Mouse (Mus musculus): ENCODE data around the gene H2-M3. TPM values are rescaled to one million over a fixed set of nuclear protein-coding genes. Genes with fewer than 3 reads are reported as not detected.

H2-M3 gene
- 0.58 TPM for polyA plus RNA-seq (2014; fragmentation: Illumina TruSeq; extraction: RNeasy Lipid Tissue Mini Kit (QIAGEN cat#74804); ENCODE audit: low read depth, low replicate concordance)

DNA sequence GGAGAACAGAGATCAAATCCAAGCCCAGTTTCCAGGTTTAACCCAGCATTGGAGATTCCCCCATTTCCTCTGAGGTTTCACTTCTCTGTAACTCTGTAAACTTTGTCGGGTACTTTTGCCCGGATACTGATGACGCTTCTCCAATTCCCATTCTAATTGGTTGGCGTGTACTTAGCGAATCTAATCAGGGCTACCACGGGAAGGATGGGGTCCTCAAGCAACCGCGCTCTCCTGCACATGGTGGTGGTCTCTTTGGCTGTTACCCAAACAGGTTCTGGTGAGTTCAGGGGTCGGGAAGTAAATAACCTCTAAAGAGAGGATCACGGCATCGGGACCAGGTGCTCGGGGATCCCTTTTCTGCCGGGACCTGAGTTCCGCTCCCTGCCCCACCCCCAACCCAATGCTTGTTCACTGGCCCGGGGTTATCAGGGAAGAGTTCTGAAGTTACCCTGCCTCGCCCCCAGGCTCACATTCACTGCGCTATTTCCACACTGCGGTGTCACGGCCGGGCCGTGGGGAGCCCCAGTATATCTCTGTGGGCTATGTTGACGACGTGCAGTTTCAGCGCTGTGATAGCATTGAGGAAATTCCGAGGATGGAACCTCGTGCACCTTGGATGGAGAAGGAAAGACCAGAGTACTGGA lies at the start of gene H2-M3:
H2-M3 (plus strand) TSS at position 163 of the 644 bp plus-strand sequence.

DNA sequence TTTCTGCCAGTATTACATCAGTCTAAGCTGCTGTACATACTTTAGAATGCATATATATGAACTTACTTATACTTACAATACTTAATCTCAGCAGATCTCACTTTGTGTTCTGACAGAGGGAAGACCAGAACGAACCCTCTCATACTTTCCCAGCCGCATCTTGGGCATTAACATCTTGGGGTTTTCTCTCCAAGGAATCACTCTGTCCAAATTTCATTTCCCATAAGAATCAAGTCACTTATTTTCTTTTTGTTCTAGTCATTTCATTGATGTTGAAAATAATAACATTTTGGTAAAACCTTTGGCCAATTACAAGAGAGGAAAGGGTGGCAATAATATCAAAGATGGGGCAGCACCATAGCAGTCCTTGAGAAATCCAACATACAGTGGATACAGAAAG lies 32.8 kb upstream of the H2-M3 start, which contains the start of gene Olfr97:
Olfr97 (minus strand) TSS at position 101 of the 400 bp plus-strand sequence.

GRCm38 (mm10) chr17:37263626-37264025 lies 6.4 kb upstream of the H2-M3 start, which contains the start of gene Olfr98:
TSS of gene Olfr98 (minus strand) at chr17:37263749.

DNA sequence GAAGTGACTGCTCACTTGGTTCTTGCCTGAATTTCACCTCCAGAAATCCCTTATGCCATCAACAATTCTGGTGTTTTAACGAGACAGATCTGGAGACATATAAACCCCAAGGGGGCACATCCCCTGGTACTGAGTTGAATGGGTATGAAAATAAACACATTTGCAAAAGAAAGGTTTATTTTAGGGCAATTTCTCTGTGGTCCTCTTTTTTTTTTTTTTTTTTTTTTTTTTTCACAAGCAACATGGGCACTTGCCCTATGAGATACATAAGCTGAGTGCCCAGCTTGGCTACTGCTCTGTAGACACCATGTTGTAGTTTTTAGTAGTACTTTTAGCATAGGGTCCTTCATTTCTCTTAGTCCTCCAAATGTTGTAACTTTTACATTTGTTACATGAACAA lies 13.3 kb downstream of the H2-M3 start, which contains the start of gene Olfr99:
Olfr99 (minus strand) TSS at position 101 of the 400 bp plus-strand sequence.

DNA sequence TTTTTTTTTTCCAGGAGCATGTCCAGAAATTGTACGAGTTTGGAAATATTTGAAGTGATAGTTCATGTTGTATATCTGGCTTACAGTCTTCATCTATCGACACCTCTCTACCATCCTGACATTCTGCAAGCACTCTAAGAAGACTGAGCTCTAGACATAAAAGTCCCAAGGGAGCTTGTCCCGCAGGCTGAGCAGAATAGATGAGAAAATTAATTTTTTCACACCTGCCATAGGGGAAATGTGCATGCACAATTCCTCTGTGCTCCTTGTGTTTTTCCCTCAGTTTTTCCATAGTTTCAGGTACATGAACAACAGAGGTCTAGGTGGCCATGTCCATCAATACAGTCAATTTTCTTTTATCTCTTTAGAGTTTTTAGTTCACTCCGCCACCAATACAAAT lies 34.2 kb downstream of the H2-M3 start, which contains the start of gene Olfr101:
Olfr101 (minus strand) TSS at position 101 of the 400 bp plus-strand sequence.

DNA sequence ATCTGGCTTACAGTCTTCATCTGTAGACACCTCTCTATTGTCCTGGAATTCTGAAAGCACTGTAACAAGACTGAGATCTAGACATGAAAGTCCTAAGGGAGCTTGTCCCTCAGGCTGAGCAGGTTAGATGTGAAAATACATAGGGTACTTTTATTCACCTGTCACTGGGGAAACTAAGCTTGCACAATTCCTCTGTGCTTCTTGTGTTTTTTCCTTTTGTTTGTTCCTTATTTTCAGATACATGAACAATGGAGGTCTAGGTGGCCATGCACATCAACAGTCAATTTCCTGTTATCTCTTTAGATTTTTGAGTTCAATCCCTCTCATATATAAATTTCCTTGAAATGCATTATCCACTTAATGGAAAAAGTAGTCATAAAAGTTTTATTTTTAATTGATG lies 46.9 kb downstream of the H2-M3 start, which contains the start of gene Olfr102:
Olfr102 (minus strand) TSS at position 101 of the 400 bp plus-strand sequence.

Other genes with a start within 250 kb of the H2-M3 start
- gene Mog, start 246.8 kb upstream of the H2-M3 start, polyA plus RNA-seq (2014; fragmentation: Illumina TruSeq; extraction: RNeasy Lipid Tissue Mini Kit (QIAGEN cat#74804); ENCODE audit: low read depth, low replicate concordance) = not detected
- 34.8 TPM for gene Gabbr1, start 224.3 kb upstream of the H2-M3 start, polyA plus RNA-seq (2014; fragmentation: Illumina TruSeq; extraction: RNeasy Lipid Tissue Mini Kit (QIAGEN cat#74804); ENCODE audit: low read depth, low replicate concordance)
- gene Olfr90, start 181.7 kb upstream of the H2-M3 start, polyA plus RNA-seq (2014; fragmentation: Illumina TruSeq; extraction: RNeasy Lipid Tissue Mini Kit (QIAGEN cat#74804); ENCODE audit: low read depth, low replicate concordance) = not detected
- not detected for gene Olfr91, start 171.9 kb upstream of the H2-M3 start, polyA plus RNA-seq (2014; fragmentation: Illumina TruSeq; extraction: RNeasy Lipid Tissue Mini Kit (QIAGEN cat#74804); ENCODE audit: low read depth, low replicate concordance)
- gene Olfr92, start 150.1 kb upstream of the H2-M3 start, polyA plus RNA-seq (2014; fragmentation: Illumina TruSeq; extraction: RNeasy Lipid Tissue Mini Kit (QIAGEN cat#74804); ENCODE audit: low read depth, low replicate concordance) = not detected
- not detected for gene Olfr93, start 108.7 kb upstream of the H2-M3 start, polyA plus RNA-seq (2014; fragmentation: Illumina TruSeq; extraction: RNeasy Lipid Tissue Mini Kit (QIAGEN cat#74804); ENCODE audit: low read depth, low replicate concordance)
- gene Ubd, start 76.3 kb upstream of the H2-M3 start, polyA plus RNA-seq (2014; fragmentation: Illumina TruSeq; extraction: RNeasy Lipid Tissue Mini Kit (QIAGEN cat#74804); ENCODE audit: low read depth, low replicate concordance) = not detected
- gene Olfr94, start 69.2 kb upstream of the H2-M3 start, polyA plus RNA-seq (2014; fragmentation: Illumina TruSeq; extraction: RNeasy Lipid Tissue Mini Kit (QIAGEN cat#74804); ENCODE audit: low read depth, low replicate concordance) = not detected
- not detected for gene Olfr95, start 57.1 kb upstream of the H2-M3 start, polyA plus RNA-seq (2014; fragmentation: Illumina TruSeq; extraction: RNeasy Lipid Tissue Mini Kit (QIAGEN cat#74804); ENCODE audit: low read depth, low replicate concordance)
- gene Olfr96, start 50.1 kb upstream of the H2-M3 start, polyA plus RNA-seq (2014; fragmentation: Illumina TruSeq; extraction: RNeasy Lipid Tissue Mini Kit (QIAGEN cat#74804); ENCODE audit: low read depth, low replicate concordance) = not detected
- not detected for gene Olfr97, start 32.9 kb upstream of the H2-M3 start, polyA plus RNA-seq (2014; fragmentation: Illumina TruSeq; extraction: RNeasy Lipid Tissue Mini Kit (QIAGEN cat#74804); ENCODE audit: low read depth, low replicate concordance)
- gene Olfr98, start 6.5 kb upstream of the H2-M3 start, polyA plus RNA-seq (2014; fragmentation: Illumina TruSeq; extraction: RNeasy Lipid Tissue Mini Kit (QIAGEN cat#74804); ENCODE audit: low read depth, low replicate concordance) = not detected
- gene Olfr99, start 13.2 kb downstream of the H2-M3 start, polyA plus RNA-seq (2014; fragmentation: Illumina TruSeq; extraction: RNeasy Lipid Tissue Mini Kit (QIAGEN cat#74804); ENCODE audit: low read depth, low replicate concordance) = not detected
- not detected for gene Olfr101, start 34.1 kb downstream of the H2-M3 start, polyA plus RNA-seq (2014; fragmentation: Illumina TruSeq; extraction: RNeasy Lipid Tissue Mini Kit (QIAGEN cat#74804); ENCODE audit: low read depth, low replicate concordance)
- gene Olfr102, start 46.8 kb downstream of the H2-M3 start, polyA plus RNA-seq (2014; fragmentation: Illumina TruSeq; extraction: RNeasy Lipid Tissue Mini Kit (QIAGEN cat#74804); ENCODE audit: low read depth, low replicate concordance) = not detected
- gene Olfr103, start 69.5 kb downstream of the H2-M3 start, polyA plus RNA-seq (2014; fragmentation: Illumina TruSeq; extraction: RNeasy Lipid Tissue Mini Kit (QIAGEN cat#74804); ENCODE audit: low read depth, low replicate concordance) = not detected
- gene Olfr104-ps, start 89.4 kb downstream of the H2-M3 start, polyA plus RNA-seq (2014; fragmentation: Illumina TruSeq; extraction: RNeasy Lipid Tissue Mini Kit (QIAGEN cat#74804); ENCODE audit: low read depth, low replicate concordance) = not detected
- gene Olfr105-ps, start 108.8 kb downstream of the H2-M3 start, polyA plus RNA-seq (2014; fragmentation: Illumina TruSeq; extraction: RNeasy Lipid Tissue Mini Kit (QIAGEN cat#74804); ENCODE audit: low read depth, low replicate concordance) = not detected
- gene Olfr106-ps, start 120.2 kb downstream of the H2-M3 start, polyA plus RNA-seq (2014; fragmentation: Illumina TruSeq; extraction: RNeasy Lipid Tissue Mini Kit (QIAGEN cat#74804); ENCODE audit: low read depth, low replicate concordance) = not detected
- not detected for gene Olfr107, start 129.0 kb downstream of the H2-M3 start, polyA plus RNA-seq (2014; fragmentation: Illumina TruSeq; extraction: RNeasy Lipid Tissue Mini Kit (QIAGEN cat#74804); ENCODE audit: low read depth, low replicate concordance)
- not detected for gene Olfr108, start 175.3 kb downstream of the H2-M3 start, polyA plus RNA-seq (2014; fragmentation: Illumina TruSeq; extraction: RNeasy Lipid Tissue Mini Kit (QIAGEN cat#74804); ENCODE audit: low read depth, low replicate concordance)
- gene Olfr109, start 188.7 kb downstream of the H2-M3 start, polyA plus RNA-seq (2014; fragmentation: Illumina TruSeq; extraction: RNeasy Lipid Tissue Mini Kit (QIAGEN cat#74804); ENCODE audit: low read depth, low replicate concordance) = not detected
- gene H2-M2, start 213.3 kb downstream of the H2-M3 start, polyA plus RNA-seq (2014; fragmentation: Illumina TruSeq; extraction: RNeasy Lipid Tissue Mini Kit (QIAGEN cat#74804); ENCODE audit: low read depth, low replicate concordance) = 0.52 TPM
- gene Olfr110, start 222.2 kb downstream of the H2-M3 start, polyA plus RNA-seq (2014; fragmentation: Illumina TruSeq; extraction: RNeasy Lipid Tissue Mini Kit (QIAGEN cat#74804); ENCODE audit: low read depth, low replicate concordance) = not detected
- gene Olfr111, start 237.8 kb downstream of the H2-M3 start, polyA plus RNA-seq (2014; fragmentation: Illumina TruSeq; extraction: RNeasy Lipid Tissue Mini Kit (QIAGEN cat#74804); ENCODE audit: low read depth, low replicate concordance) = not detected